Mouse (Mus musculus) lung, embryonic 16.5 days (tissue): ENCODE data around the gene Map3k6. TPM values are rescaled to one million over a fixed set of nuclear protein-coding genes. Genes with fewer than 3 reads are reported as not detected.
A peak's percentile ranks its signal among the peaks of the same experiment; 100 is the strongest.

Source experiments
- ATAC-seq: fragments of 200-750 bp; cut with Nextera tagmentation; 2 replicates; pipeline ENCODE4 v1.8.0; 2017; ENCODE audit warnings: low read depth, mild to moderate bottlenecking, moderate library complexity
- H3K27ac ChIP-seq: fragments of 300-500 bp; sonication (generic); 2 replicates; pipeline ENCODE4 v1.5.1; 2014; ENCODE audit warnings: mild to moderate bottlenecking, control low read depth, low read length
- H3K27me3 ChIP-seq: fragments of 300-500 bp; sonication (generic); 2 replicates; pipeline ENCODE4 v1.6.1; 2014; ENCODE audit warnings: low read depth, low read length, mixed read lengths; ENCODE audit not compliant: control insufficient read depth, insufficient read depth
- H3K36me3 ChIP-seq: fragments of 300-500 bp; sonication (generic); 2 replicates; pipeline ENCODE4 v1.6.1; 2014; ENCODE audit warnings: low read length; ENCODE audit not compliant: control insufficient read depth, insufficient read depth
- H3K4me1 ChIP-seq: fragments of 300-500 bp; sonication (generic); replicated peaks from 2 replicates; pipeline ENCODE4 v1.6.1; 2014; ENCODE audit warnings: low read length, mixed read lengths; ENCODE audit not compliant: control insufficient read depth, insufficient read depth
- H3K4me2 ChIP-seq: fragments of 300-500 bp; sonication (generic); 2 replicates; pipeline ENCODE4 v1.6.1; 2014; ENCODE audit warnings: low read depth, low read length, control low read depth
- H3K4me3 ChIP-seq: fragments of 300-500 bp; sonication (generic); 2 replicates; pipeline ENCODE4 v1.5.1; 2014; ENCODE audit warnings: mild to moderate bottlenecking, low read length, control low read depth
- H3K9ac ChIP-seq: fragments of 300-500 bp; sonication (generic); 2 replicates; pipeline ENCODE4 v1.6.1; 2014; ENCODE audit warnings: low read length, control low read depth
- H3K9me3 ChIP-seq: fragments of 300-500 bp; sonication (generic); 2 replicates; pipeline ENCODE4 v1.6.1; 2016; ENCODE audit warnings: low read length; ENCODE audit not compliant: control insufficient read depth
- WGBS: fragments of 180-500 bp; shearing (Covaris S2); extraction: QIAGEN DNeasy Blood & Tissue Kit; methylation state at CpG from one replicate; pipeline ENCODE4 v1.1.7; 2014; 5-methylcytosine and 5-hydroxymethylcytosine counted together
- polyA plus RNA-seq: library from polyadenylated mRNA; unstranded; fragments of >200 nt; fragmentation: Nextera tagmentation; extraction: Ambion mirVana; gene quantifications from 2 replicates; pipeline ENCODE4 v1.2.1, GENCODE M21; 2015

Gene Map3k6
- polyA plus RNA-seq, 1 experiment from 2014 or later = 4.2 TPM

- Histone ChIP-seq H3K9ac (no peak overlapping the region), H3K36me3 (no peaks in the 10 kb centered on the region), H3K9me3 (no peaks in the 10 kb centered on the region), H3K27ac (no peak overlapping the region), H3K4me2 (no peak overlapping the region), H3K4me1 (peaks cover 13% of the 10 kb centered on the region), H3K27me3 (peaks cover 20% of the 10 kb centered on the region), H3K4me3 (no peak overlapping the region)
- WGBS = 58% methylated on average over 9 of the region's 9 CpGs
- ATAC-seq = no peak
Measured at GRCm38 (mm10) chr4:133242710-133243109, 2.1 kb downstream of the Map3k6 start.

GRCm38 (mm10) chr4:133243538-133243937 lies 2.9 kb downstream of the Map3k6 start:
- no peak overlapping the region for H3K27ac ChIP-seq
- ATAC-seq = no peak
- H3K9me3 ChIP-seq = no peaks in the 10 kb centered on the region
- H3K27me3 ChIP-seq = peaks cover 24% of the 10 kb centered on the region
- 21% methylated on average over 13 of the region's 13 CpGs for WGBS
- H3K9ac ChIP-seq = no peak overlapping the region
- H3K4me3 ChIP-seq = no peak overlapping the region
- H3K36me3 ChIP-seq = no peaks in the 10 kb centered on the region
- H3K4me2 ChIP-seq = no peak overlapping the region
- peaks cover 13% of the 10 kb centered on the region for H3K4me1 ChIP-seq

DNA sequence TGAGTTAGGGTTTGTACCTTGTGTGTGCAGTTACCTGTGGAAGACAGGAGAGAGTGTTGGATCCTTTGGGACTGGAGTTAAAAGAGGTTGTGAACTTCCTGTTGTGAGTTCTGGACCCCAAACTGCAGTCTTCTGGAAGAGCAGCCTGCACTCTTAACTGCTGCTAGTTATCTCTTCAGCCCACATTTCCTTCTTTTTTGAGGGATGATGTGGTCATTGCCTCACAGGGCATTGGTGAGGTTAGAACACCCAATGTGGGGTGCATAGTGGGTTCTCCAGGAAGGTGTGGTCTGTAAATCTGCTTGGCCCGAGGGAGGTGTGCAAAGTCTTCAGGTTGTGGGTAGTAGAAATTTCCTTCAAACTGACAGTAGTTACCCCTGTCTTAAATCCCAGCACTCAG lies 3.7 kb downstream of the Map3k6 start:
- Histone ChIP-seq H3K4me3 (no peak overlapping the region), H3K9me3 (no peaks in the 10 kb centered on the region), H3K4me1 (peaks cover 13% of the 10 kb centered on the region), H3K9ac (no peak overlapping the region), H3K36me3 (no peaks in the 10 kb centered on the region), H3K27me3 (peaks cover 27% of the 10 kb centered on the region), H3K27ac (no peak overlapping the region), H3K4me2 (no peak overlapping the region)
- 65% methylated on average over 1 of the region's 1 CpGs for WGBS
- ATAC-seq = no peak

DNA sequence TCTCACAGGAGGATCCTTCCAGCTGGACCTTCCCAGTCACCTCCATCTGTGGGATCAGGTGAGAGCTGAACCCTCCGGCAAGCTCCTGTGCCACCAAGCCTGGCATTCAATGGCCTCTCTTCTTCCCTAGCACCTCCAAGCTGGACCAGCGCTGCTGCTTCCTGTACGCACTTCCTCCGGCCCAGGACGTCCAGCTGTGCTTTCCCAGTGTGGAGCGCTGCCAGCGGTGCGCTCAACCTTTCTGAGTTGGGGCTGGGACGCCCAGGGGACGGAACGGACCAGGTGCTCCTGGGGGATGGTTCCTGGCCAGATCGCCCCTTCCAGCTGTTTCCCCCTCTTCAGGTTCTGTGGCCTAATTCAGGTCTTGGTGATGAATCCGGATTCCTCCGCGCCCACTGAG lies 6.5 kb downstream of the Map3k6 start:
- H3K9ac ChIP-seq = no peak overlapping the region
- ATAC-seq = no peak
- H3K27ac ChIP-seq = no peak overlapping the region
- H3K4me3 ChIP-seq = no peak overlapping the region
- H3K4me2 ChIP-seq = no peak overlapping the region
- H3K27me3 ChIP-seq = peaks cover 46% of the 10 kb centered on the region
- 17% methylated on average over 15 of the region's 15 CpGs for WGBS
- peaks cover 14% of the 10 kb centered on the region for H3K4me1 ChIP-seq
- H3K9me3 ChIP-seq = no peaks in the 10 kb centered on the region
- no peaks in the 10 kb centered on the region for H3K36me3 ChIP-seq

GRCm38 (mm10) chr4:133247806-133248449 lies 7.3 kb downstream of the Map3k6 start:
- no peak for ATAC-seq
- H3K36me3 ChIP-seq = no peaks in the 10 kb centered on the region
- 59% methylated on average over 13 of the region's 13 CpGs for WGBS
- peaks cover 42% of the 10 kb centered on the region for H3K27me3 ChIP-seq
- peaks cover 13% of the 10 kb centered on the region for H3K4me1 ChIP-seq
- H3K4me3 ChIP-seq = no peak overlapping the region
- no peak overlapping the region for H3K27ac ChIP-seq
- H3K9me3 ChIP-seq = no peaks in the 10 kb centered on the region
- no peak overlapping the region for H3K9ac ChIP-seq
- H3K4me2 ChIP-seq = no peak overlapping the region

GRCm38 (mm10) chr4:133250609-133251008 lies 10.0 kb downstream of the Map3k6 start:
- H3K4me2 ChIP-seq = peak overlapping the region; percentile 68
- peaks cover 41% of the 10 kb centered on the region for H3K27me3 ChIP-seq
- peaks cover 13% of the 10 kb centered on the region for H3K4me1 ChIP-seq
- no peaks in the 10 kb centered on the region for H3K9me3 ChIP-seq
- 3% methylated on average over 22 of the region's 22 CpGs for WGBS
- peak overlapping the region; percentile 40 for H3K4me3 ChIP-seq
- no peak overlapping the region for H3K27ac ChIP-seq
- H3K9ac ChIP-seq = 0 out of 2 replicates have a peak overlapping the region, but pooled peaks have one; percentile 33
- peak; percentile 67 for ATAC-seq
- H3K36me3 ChIP-seq = no peaks in the 10 kb centered on the region

- Histone ChIP-seq H3K9ac (peak overlapping the region; percentile 49; the same call in 1 of the 2 replicates), H3K36me3 (no peaks in the 10 kb centered on the region), H3K4me1 (peaks cover 13% of the 10 kb centered on the region), H3K27me3 (peaks cover 42% of the 10 kb centered on the region), H3K9me3 (no peaks in the 10 kb centered on the region), H3K4me2 (peak overlapping the region; percentile 68), H3K27ac (no peak overlapping the region), H3K4me3 (peak overlapping the region; percentile 40)
- 0 out of 2 replicates have a peak, but pooled peaks have one; percentile 27 for ATAC-seq
- 5% methylated on average over 31 of the region's 31 CpGs for WGBS
Measured at GRCm38 (mm10) chr4:133251214-133251613, 10.6 kb downstream of the Map3k6 start.

GRCm38 (mm10) chr4:133252089-133252488 lies 11.5 kb downstream of the Map3k6 start:
- Histone ChIP-seq H3K27ac (no peak overlapping the region), H3K27me3 (peaks cover 38% of the 10 kb centered on the region), H3K9ac (no peak overlapping the region), H3K9me3 (no peaks in the 10 kb centered on the region), H3K4me3 (no peak overlapping the region), H3K36me3 (no peaks in the 10 kb centered on the region), H3K4me2 (no peak overlapping the region), H3K4me1 (peaks cover 13% of the 10 kb centered on the region)
- ATAC-seq = no peak
- WGBS = 47% methylated on average over 4 of the region's 4 CpGs

GRCm38 (mm10) chr4:133253412-133253811 lies 12.8 kb downstream of the Map3k6 start:
- Histone ChIP-seq H3K27me3 (peaks cover 31% of the 10 kb centered on the region), H3K4me3 (no peak overlapping the region), H3K9ac (no peak overlapping the region), H3K27ac (no peak overlapping the region), H3K9me3 (no peaks in the 10 kb centered on the region), H3K4me2 (no peak overlapping the region), H3K36me3 (no peaks in the 10 kb centered on the region), H3K4me1 (peaks cover 13% of the 10 kb centered on the region)
- no peak for ATAC-seq
- WGBS = 70% methylated on average over 12 of the region's 12 CpGs
